Mouse (Mus musculus): ENCODE measurements around the gene Gm20388.

DNA sequence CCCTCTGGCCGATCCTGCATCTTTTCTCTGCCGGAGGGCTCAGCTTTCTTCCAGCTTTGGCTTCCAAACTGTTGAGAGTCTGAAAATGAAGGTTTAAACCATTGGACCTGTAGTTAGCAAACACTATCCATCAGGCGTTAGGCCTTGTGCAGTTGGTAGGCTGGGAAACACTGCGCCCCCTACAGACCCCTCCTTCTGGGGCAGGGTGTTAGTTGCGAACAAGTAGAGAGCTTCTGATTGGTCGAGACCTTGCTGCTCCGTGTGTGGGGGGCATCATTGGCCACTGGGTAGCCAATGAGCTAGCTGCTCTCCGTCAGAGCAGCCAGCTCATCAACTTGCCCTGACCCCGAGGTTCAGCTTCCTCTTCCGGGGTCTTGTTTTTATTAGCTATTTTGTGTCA lies 1263.5 kb downstream of the Gm20388 start:
- TF ChIP-seq POLR2A (IDR thresholded peaks at IDR 0.05; ENCODE audit: borderline replicate concordance, control insufficient read depth, low read depth, low read length) (no peak), CTCF (IDR thresholded peaks at IDR 0.05; ENCODE audit: control insufficient read depth, insufficient read depth, low read length) (no peak)

Data from bone marrow, adult 2 months (tissue).